Mouse (Mus musculus) 3134 (cell line): ENCODE measurements around the gene Kitl.
A peak's percentile ranks its signal among the peaks of the same experiment; 100 is the strongest.

ENCODE experiments used
- DNase-seq: peaks from one replicate; pipeline ENCODE4 v3.0.0-alpha.2; 2011; ENCODE audit warnings: low spot score; ENCODE audit not compliant: insufficient read length; ENCODE audit errors: extremely low read depth

Kitl gene

DNA sequence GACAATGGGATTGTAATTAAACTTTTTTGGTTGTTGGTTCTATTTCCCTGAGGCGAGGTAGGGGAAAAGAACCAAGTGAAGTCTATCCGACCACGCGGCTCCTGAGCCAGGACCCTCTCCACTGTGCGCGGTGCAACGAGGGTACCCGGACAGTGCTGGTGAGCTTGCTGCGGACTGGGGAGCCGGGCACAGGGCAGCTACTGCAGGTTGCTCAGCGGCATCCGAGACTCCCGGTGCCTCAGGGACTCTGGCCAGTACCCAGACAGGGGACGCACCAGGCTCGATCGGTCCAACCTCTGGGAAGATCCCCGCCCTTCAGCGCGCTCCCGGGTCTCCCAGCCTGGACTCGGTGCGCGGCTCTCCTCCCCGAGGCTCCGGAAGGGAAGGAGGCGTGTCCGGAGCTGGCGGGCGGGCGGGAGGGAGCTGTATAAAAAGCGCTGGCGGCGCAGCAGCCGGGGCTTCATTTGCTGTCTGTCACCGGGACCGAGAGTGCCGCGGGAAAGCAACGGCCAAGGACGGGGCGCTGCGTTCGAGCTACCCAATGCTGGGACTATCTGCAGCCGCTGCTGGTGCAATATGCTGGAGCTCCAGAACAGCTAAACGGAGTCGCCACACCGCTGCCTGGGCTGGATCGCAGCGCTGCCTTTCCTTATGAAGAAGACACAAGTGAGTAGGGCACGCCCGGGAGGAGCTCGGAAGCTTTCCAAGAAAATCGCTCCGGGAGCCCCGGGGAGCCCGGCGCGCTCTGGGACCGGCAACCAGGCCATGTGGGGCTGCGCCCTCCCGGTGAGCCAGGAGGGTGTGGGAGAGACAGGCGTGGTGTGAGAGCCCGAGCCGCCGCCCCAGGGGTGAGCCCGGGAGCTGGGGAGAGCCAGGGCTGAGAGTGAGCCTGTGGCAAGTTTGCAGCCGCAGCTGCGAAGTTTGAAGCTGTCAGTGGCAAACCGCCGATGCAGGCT, at the start of gene Kitl:
Gene Kitl, plus strand, starts transcription at position 261 of the 956 bp plus-strand sequence.
- DNase-seq, result peak; percentile 89

DNA sequence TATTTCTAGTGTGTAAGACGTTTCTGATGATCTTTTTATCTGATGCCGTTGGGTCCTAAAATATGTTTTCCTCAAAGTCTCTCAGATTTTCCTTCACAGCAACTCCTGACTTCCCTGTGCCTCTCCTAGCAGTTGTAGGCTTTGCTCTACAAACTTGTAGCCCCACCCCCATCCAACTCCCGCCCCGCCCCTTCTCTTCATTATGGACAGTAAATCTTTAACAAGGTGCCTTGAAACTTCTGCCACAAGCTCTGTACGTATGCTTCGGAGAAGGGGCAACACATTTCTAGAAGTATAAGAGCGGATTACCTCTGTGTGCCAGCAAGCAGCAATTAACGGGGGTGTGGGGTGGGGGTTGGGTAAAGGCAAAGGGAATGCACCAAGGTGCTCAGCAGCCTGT, 42.6 kb upstream of the Kitl start:
- no peak for DNase-seq

DNA sequence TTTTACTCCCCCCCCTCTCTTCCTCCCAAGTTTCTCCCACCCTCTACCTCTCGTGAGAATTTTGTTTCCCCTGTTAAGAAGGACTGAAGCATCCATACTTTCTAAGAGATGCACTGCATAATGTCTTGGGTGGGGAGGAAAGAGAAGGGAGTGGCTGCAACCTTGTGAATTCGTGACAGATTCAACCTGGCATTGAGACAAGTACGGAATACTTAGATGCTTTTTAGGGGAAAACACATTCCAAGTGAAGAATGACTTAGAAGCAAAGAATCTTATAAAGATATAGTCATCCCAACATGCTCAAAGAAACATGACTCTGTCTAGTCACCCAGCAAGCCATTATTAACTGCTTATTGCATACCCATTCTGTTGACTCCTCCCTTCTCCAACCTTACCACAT, 35.3 kb upstream of the Kitl start:
- peak; percentile 24 for DNase-seq

DNA sequence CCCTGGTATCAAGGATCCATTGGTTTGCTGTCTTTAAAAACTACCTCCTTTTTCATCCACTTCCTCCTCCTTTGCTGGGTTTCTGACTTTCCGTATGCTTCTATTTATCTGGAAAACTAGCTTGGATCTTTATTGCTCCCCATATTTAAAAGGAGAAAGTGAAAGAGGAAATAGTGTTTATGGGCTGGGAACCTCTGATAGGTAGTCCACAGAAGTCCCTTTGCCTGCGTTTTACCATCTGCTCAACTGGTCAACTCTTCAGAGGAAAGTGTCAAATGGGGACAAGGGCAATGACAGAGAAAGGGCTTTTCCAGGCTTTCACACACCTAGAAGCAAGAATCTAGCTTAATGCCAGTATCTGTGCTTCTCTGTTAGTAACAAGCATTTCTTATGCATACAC, 34.5 kb upstream of the Kitl start:
- DNase-seq, result no peak

DNA sequence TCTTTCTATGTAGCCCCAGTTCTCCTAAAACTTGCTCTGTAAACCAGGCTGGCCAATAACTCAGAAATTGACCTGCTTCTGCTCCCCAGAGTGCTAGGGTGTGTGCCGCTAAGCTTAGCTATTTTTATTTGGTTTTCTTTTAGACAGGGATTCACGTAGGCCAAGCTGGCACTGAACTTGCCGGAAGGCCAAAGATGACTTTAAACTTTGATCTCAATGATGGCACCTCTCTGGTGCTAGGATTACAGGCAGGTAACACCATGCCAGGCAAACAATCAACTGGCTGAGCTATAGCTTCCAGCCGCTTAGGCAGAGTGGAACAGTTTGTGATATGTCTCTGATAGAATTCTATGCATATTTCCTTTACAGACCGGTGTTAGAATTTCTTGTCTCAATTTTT, 33.5 kb upstream of the Kitl start:
- no peak for DNase-seq

DNA sequence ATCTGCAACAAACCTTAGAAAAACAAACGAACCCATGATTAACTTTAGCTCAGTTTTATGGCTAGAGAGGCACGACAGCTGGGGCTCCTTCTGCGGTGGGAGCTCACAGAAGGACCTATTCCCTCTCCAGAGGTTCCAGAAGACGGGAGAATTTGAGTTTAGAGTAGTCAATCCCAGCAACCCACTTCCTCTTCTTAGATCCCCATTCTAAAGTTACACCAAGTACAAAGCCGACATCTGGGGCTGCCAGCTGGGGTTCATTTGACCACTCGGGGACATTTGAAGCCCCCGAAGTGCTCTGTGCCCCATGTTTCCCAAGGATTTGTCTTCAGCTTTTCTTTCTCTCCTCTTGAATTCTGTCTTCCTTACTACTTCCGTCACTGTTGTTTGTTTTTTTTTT, 28.7 kb upstream of the Kitl start:
- DNase-seq, result no peak

DNA sequence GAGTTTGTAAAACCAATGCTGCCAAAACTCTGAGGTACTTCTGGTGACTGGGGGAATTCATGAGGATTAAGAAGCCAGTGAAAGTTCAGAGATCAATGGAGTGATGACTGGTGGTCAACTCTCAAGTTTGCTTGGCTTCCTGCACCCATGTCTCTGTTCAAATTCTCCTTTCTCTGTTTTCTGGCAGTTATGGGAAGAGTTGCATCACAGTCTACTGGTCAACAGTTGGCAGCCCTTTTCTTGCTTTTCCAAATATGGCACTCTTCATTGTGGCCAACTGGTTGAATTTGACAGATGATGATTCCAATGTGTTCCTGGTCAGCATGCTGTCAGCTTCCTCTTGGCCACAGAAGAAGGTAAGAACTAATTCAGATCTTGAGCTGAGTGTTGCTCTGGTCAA, 25.7 kb upstream of the Kitl start:
- DNase-seq, result no peak

DNA sequence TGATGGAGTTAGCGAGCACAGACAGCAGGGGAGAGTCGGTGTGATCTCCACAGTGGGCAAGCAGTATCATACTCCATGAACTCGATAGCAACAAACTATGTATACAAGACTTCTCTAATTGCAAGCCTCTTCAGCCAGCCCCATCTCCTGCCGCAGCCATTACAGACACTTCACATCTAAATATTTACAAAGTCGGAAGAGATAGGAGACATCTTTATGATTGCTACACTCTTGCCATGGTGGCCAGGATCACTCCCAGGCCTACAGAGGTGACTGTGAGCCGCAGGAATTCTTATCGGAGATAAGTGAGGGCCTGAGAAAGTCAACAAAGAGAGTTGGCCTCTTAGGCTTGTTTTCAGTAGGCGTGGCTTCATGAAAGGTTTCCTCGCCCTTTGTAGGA, 23.3 kb upstream of the Kitl start:
- DNase-seq, result no peak

DNA sequence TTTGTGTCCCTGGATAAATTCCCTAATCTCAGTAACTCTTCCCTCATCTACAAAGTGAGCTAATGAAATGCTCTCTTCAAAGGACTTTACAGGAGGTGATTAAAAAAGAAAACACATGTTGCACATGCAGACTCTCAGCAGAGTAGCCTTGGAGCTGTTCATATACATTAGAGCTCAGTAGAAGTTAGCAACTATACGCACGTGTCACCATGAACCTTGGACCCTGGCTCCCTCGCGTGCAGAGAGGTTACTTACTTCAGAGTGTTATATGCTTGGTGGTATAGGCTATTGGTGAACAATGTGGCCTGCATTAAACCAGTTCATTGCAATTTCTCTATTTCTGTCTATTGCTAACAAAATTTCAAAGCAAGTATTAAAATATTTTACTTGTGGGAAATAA, 14.0 kb upstream of the Kitl start:
- no peak for DNase-seq

DNA sequence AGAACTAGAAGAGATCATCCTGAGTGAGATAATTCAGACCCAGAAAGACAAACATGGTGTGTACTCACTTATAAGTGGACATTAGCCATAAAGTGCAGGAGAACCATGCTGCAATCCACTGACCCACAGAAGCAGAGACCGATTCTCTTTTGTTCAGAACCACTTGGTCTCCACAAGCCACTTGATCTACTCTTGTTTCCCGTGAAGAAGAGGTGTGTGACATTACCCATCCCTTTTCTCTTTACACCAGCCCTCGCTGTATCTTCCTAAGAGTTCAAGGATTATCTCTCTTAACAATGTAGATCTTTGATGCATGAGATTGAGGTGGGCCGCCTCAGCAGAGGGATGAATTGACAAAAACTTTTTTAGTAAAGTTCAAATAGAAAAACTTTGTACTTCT, 11.6 kb upstream of the Kitl start:
- no peak for DNase-seq

DNA sequence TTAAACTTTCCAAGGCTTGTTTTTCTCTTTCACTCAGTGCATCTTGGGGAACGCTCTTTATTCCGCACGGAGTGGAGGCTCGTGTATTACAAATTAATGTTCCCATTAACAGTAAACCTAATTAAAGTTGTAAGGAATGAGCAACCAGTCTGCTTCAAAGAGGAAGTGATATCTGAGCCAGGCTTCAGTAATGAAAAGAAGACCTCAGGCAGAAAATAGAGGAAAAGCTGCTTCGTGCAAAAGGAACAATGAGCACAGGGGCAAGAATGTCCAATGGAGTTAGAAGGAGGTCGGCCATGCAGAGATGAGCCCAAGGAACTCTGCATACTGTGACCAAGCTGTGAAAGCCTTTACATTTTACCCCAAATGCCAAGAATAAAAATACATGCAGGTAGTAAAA, 5.7 kb upstream of the Kitl start:
- DNase-seq, result no peak

DNA sequence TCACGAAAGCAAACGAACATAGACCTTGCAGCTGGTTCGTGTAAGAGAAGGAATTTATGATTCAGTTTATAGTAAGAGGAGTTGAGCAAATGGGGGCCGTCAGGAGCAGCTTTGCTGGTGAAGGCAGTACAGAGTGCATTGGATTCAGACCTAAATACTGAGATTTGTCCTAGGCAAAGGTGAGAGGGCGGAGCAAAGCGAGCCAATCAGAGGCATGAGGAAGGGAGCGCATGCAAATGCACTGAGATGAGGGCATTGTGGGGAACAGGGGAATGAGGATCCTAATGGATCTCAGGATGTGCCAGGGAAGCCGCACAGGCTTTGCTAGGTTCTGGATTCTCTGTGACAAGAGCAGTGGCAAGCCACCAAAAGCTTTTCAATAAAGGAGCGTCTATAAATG, 5.1 kb upstream of the Kitl start:
- no peak for DNase-seq

DNA sequence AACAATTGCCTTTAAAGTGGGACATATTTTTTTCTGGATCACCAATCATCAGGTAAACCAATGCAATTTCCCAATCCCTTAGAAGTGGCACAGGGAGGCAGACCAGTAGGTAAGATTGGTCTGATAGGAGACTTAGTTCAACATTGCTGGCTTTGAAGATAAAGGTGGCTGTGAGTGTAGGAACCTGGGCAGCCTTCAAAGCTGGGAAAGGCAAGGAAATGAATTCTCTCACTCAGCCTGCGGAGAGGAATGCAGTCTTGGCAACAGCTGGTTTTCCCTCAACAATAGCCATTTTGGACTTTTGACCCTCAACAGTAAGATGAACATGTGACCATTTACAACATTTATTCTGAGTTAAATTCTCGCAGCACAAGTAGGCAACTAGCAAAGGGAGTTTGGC, 1.3 kb upstream of the Kitl start:
- DNase-seq, result no peak

DNA sequence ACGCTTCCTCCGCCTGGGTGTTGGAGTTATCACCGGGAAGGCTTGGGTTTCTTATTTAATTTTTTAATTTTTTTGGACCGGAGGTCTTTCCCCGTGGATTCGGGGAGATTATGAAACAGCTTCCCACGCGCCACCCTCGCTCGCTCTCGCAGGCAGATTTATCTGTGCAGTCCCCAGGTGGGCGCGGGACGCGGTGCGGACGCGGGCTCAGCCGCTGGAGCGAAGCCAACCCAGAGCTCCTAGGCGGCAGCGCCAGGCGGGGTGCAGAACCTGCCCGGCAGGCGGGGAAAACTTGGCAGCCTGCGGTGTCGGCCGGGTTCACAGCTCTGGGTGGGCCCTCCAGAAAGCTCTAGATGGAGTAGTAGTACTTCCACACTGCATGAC, 888 bp downstream of the Kitl start:
- DNase-seq, result peak; percentile 83

DNA sequence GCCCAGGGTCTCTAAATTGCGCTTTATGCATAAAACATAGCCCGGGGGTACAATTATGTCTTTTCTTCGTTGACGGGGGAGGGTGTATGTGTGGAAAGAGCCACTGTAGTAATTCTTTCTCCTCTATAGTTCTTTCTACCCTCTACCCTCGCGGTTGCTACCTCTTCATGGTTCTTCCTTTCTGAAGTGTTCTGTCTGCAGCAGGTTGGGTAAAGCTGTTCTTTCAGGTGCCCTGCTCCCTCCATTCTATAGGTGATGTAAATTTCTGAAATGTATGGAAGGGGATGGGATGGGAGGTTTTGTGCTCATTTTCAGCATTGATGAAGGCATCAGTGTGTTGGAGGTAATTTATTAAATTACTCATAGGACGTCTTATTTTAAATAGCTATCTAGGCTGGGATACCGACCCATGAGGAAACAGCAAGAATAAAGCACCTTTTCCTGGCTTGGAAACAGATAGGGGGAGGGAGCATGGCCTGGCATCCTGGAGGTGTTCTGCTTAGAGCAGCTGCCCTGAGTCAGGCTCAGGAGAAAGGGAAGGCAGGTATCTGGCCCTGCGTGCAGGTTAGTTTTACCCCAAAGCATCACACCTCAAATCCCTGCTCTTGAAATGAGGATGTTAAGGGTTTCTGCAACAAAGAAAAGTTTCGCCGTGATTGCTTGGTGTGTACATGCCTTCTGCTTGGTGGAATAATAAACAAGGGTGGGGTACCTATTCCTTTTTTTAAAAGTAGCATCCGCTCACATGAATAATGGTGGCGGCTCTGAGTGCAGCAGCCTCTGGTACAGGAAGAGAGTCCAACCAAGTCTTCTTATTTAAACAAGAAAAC, 1.7 kb downstream of the Kitl start:
- no peak for DNase-seq

DNA sequence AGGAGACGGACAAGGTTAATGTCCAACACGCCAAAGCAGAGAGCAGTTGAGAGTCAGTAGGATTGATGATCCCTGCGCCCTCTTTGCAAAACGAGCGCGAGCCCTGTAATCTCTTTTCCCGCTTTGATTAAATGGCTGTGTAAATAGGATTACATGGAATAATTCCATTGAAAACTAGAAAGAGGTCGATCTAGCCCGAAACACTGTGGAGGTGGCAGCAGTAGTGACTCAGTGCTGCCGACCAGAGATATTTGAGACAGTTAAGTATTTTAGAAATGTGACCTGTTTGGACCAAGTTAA, 2.3 kb downstream of the Kitl start:
- DNase-seq, result no peak

DNA sequence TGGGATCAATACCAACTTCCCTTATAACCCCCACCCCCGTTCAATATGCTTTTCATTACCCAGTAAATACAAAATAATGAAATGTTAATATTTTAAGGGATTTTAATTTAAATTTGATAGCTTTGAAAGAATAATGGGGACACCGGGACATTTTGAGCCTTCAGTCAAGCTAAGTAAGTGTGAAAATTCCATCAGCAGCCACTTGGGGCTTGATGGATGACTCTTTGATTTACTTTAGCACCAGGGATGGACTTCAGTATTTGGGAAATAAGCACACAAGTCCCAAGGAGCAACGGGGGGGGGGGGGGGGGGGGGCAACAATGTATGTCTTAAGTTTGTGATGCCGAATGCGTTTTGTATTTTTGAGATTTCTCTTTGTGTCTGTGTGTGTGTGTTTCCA, 3.1 kb downstream of the Kitl start:
- DNase-seq, result no peak

DNA sequence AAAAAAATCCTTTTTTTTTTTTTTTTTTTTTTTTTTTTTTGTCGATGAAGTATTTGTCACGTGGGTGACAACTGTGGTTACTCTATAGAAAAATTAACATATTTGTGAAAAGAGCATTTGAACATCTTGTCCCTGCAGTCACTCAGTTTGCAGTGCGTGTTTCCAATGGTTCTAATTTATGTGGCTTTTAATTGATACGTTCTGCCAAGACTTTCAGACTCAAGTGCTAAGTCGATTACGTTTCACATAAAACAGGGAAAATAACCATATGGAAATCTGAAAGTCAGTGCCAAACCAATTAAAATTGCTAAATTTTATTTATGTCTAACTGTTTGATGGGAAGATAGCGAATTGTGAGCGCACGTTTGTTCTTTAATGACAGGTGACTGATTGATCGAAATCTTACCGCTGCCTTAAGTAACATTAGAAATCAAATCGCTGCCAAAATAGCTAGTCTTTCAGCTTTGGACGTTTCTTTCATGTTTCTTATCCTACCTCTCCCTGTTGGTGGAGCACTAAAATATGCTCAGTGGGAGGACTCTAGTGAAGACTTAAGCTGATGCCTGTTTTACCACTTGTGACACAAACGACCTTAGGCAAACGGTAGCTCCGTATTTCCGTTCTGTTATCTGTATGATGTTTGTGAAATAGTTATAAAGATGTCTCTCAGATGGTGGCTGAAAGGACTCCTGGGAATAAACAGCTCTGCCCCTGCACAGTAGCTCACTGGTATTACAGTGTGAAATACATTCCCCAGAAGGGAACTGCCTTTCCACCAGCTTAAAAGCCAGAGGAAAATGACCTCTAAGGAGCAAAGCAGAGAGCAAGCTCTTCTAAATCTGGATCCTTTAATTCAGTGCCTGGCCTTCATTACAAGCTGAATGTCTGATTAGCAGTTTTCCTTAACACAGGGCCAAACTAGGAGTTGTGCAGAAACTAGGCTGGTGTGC, 4.1 kb downstream of the Kitl start:
- DNase-seq, result no peak

DNA sequence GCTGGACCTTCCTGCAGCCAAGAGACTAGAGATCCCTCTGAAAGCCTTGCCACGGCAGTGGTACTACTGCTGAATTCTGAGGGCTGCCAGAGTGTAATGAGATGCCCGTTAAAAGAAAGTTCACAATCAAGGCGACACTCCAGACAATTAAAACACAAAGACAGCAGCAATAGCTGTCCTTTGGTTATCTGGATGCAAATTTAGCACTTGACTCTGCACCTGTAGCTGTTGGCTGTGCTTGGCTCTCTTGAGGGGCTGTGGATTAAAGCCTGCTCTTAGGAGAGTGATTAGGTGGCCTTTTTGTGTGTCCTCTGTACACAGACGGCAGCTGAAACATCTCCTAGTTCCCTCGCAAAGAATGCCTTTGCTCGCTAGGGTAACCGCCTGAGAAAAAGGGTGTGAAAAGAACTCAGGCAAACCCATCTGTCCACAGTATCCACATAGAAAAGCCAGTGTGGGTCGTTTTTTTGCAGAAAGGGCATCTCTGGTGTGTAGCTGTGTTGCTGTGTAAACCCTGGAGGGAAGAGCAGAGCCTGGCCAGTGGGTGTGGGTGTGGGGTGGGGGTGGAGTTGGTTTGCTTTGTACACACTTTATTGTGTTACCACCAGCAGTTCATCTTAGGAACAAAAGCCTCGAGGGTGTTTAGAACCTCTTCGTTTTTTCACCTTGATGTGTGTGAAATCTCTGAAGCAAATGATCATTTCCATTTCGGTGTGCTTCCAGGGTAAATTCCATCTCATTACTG, 6.8 kb downstream of the Kitl start:
- DNase-seq, result no peak

DNA sequence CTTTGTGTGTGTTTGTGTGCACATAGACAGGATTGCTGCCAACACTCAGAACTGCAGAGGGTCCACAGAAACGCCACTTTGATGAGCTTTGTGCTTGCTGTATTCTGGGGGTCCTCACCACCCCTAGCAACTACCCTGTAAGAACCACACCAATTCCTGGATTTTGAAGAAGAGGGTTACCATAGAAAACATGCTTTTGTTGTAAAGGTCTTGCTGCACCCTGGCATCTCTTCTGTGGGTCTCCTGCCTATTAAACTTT, 7.3 kb downstream of the Kitl start:
- DNase-seq, result no peak

DNA sequence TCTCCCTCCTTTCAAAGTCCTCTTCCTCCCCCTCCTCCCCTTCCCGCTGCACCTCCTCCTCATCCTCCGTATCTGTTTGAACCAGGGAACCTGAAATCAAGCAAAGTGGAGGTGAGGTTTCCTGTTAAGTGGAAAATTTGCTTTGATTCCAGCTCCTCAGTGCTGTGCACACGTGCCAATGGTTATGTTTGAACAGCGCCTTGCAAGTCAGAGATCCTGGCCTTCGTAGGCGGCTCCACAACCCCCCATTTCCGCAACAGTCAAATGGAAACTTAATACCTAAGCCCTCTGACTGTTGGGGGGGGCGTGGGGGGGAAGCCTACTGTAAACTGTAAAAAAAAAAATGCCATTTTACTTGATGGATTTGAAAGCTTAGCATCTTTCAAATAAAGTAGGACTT, 10.2 kb downstream of the Kitl start:
- DNase-seq, result no peak
